15 mouse cellular contexts compared by ENCODE assay signal in the genomic region with DNA sequence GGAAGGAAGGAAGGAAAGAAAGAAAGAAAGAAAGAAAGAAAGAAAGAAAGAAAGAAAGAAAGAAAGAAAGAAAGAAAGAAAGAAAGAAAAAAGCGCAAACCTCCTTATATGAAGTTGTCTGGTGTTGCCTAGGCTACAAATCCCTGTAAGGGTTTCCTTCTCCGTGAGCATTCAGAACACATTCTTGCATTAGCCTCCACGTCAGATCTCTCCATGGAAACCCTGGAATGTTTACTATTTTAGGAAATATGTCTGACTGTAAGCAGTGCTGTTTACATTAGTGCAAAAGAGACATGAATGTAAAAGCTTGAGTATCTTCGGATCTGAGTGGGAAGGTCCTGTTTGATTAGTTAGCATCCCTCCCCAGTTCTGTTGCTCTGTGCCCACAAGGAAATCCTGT.
DNase-seq lines count a peak whose midpoint lies in the region; ATAC-seq and TF ChIP-seq lines count a peak whose summit lies in the region.
"Had no signal": no experiment of that assay in that cellular context is flagged by ENCODE, and none has a peak within 500 bp of the region (broad histone marks: within the 10 kb centered on the region; RNA-seq: fewer than 3 reads in every experiment).

No protein-coding gene starts in this region.

- H3K4me1 ChIP-seq in lung, embryonic 15.5 days = 0 out of 2 replicates have a peak, but pooled peaks cover 4% of the 10 kb centered on the region
- no peaks in the 10 kb centered on the region for H3K4me1 ChIP-seq in stomach, embryonic 14.5 days (ENCODE audit: control insufficient read depth, insufficient read depth, low read length)
- H3K4me1 ChIP-seq: limb, embryonic 13.5 days; megakaryocyte, embryonic 14.5 days had no signal

- WGBS in lung, embryonic 15.5 days = 16% methylated on average over 4 of the region's 4 CpGs
- WGBS in stomach, embryonic 14.5 days = 13% methylated on average over 4 of the region's 4 CpGs

- ATAC-seq in frontal cortex, adult (ENCODE audit: low TSS enrichment) = peak; percentile 73
- ATAC-seq in lung, embryonic 15.5 days (ENCODE audit: borderline replicate concordance, extremely low read depth, low FRiP score, low TSS enrichment) = peak; percentile 79; the same call in 1 of the 2 replicates
- peak; percentile 74; the same call in 1 of the 2 replicates for ATAC-seq in stomach, embryonic 14.5 days (ENCODE audit: insufficient number of reproducible peaks, insufficient read depth, low FRiP score, low read depth)

- no peak for DNase-seq in frontal cortex, postnatal 25 days (ENCODE audit: low spot score in 2 of 2)
- DNase-seq in lung, postnatal 10 days = no peak
- DNase-seq in brain, embryonic 14.5 days (ENCODE audit: low read depth) = peak; percentile 71
- DNase-seq in spleen, adult 18-20 months = no peak
- no peak for DNase-seq in kidney, postnatal 36 days
- DNase-seq: adrenal gland, adult 8-10 months; heart, postnatal 36 days; kidney, adult 9 months; retina, postnatal 1 day; thymus, postnatal 25 days had no signal

- H3K36me3 ChIP-seq in lung, embryonic 15.5 days = no peaks in the 10 kb centered on the region
- no peaks in the 10 kb centered on the region for H3K36me3 ChIP-seq in stomach, embryonic 14.5 days (ENCODE audit: control insufficient read depth, insufficient read depth, low read length)
- H3K36me3 ChIP-seq: limb, embryonic 13.5 days had no signal

- H3K9ac ChIP-seq in lung, embryonic 15.5 days = no peak overlapping the region
- no peak overlapping the region for H3K9ac ChIP-seq in stomach, embryonic 14.5 days (replicated peaks; ENCODE audit: low read depth, low read length)
- H3K9ac ChIP-seq: limb, embryonic 13.5 days had no signal

- no peak for TF ChIP-seq POLR2A in brain, embryonic 14.5 days (IDR thresholded peaks at IDR 0.05; ENCODE audit: borderline replicate concordance, extremely low read depth, insufficient read depth, insufficient read length, poor library complexity, severe bottlenecking)

- no peaks in the 10 kb centered on the region for H3K27me3 ChIP-seq in lung, embryonic 15.5 days
- H3K27me3 ChIP-seq in stomach, embryonic 14.5 days (ENCODE audit: control insufficient read depth, insufficient read depth, low read length) = no peaks in the 10 kb centered on the region
- H3K27me3 ChIP-seq: limb, embryonic 13.5 days had no signal

- TF ChIP-seq CTCF in brain, embryonic 14.5 days (IDR thresholded peaks at IDR 0.05; ENCODE audit: borderline replicate concordance, extremely low read depth, insufficient read depth, insufficient read length) = no peak

- peak overlapping the region; percentile 25; the same call in 1 of the 2 replicates for H3K4me2 ChIP-seq in lung, embryonic 15.5 days
- peak overlapping the region; percentile 25; the same call in 1 of the 2 replicates for H3K4me2 ChIP-seq in stomach, embryonic 14.5 days (replicated peaks; ENCODE audit: low read depth, low read length)
- H3K4me2 ChIP-seq: limb, embryonic 13.5 days had no signal

- H3K4me3 ChIP-seq in lung, embryonic 15.5 days = no peak overlapping the region
- no peak overlapping the region for H3K4me3 ChIP-seq in stomach, embryonic 14.5 days (ENCODE audit: low read depth, low read length)
- H3K4me3 ChIP-seq: limb, embryonic 13.5 days; megakaryocyte, embryonic 14.5 days had no signal

- H3K9me3 ChIP-seq in lung, embryonic 15.5 days = no peaks in the 10 kb centered on the region
- H3K9me3 ChIP-seq in stomach, embryonic 14.5 days (ENCODE audit: control insufficient read depth, low read depth, low read length) = no peaks in the 10 kb centered on the region
- H3K9me3 ChIP-seq: limb, embryonic 13.5 days; megakaryocyte, embryonic 14.5 days had no signal

- no peak overlapping the region for H3K27ac ChIP-seq in lung, embryonic 15.5 days
- H3K27ac ChIP-seq in stomach, embryonic 14.5 days (ENCODE audit: low read length) = no peak overlapping the region; the same call in 1 of the 2 replicates
- H3K27ac ChIP-seq: limb, embryonic 13.5 days had no signal
